ENCODE assay signal across 28 mouse cellular contexts in the genomic region with DNA sequence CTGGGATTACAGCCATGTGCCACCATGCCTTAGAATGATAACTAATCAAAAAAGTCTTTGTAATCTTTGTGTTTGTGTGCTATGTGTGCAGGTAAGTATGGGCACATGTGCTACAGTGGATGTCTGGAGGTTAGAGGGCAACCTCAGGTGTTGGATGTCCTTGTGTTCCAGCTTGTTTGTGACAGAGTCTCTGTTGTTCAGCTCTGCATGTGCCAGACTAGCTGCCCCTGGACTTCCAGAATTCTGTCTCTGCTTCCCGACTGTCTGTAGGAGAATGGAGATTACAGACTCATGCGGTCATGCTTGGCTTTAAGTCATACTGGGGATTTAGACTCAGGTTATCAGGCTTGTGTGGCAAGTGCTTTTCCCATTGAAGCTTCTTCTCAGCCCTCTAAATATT. TPM values are rescaled to one million over a fixed set of nuclear protein-coding genes. Genes with fewer than 3 reads are reported as not detected.
DNase-seq lines count a peak whose midpoint lies in the region; ATAC-seq lines count a peak whose summit lies in the region.
"Had no signal": no experiment of that assay in that cellular context is flagged by ENCODE, and none has a peak within 500 bp of the region (broad histone marks: within the 10 kb centered on the region; RNA-seq: fewer than 3 reads in every experiment).

No protein-coding gene starts in this region.

- H3K9ac ChIP-seq in heart, embryonic 16.5 days (ENCODE audit: low read length): no peak overlapping the region
- H3K9ac ChIP-seq: forebrain, embryonic 12.5 days; hindbrain, embryonic 15.5 days; limb, embryonic 15.5 days; neural tube, embryonic 15.5 days had no signal

- WGBS in heart, embryonic 16.5 days: 37% methylated on average over 2 of the region's 2 CpGs
- 85% methylated on average over 2 of the region's 2 CpGs for WGBS in limb, embryonic 10.5 days

- no peaks in the 10 kb centered on the region for H3K27me3 ChIP-seq in heart, embryonic 16.5 days (ENCODE audit: control insufficient read depth, insufficient read depth, low read length)
- no peaks in the 10 kb centered on the region for H3K27me3 ChIP-seq in limb, embryonic 10.5 days (ENCODE audit: low read depth, poor library complexity, severe bottlenecking)
- H3K27me3 ChIP-seq: forebrain, embryonic 12.5 days; hindbrain, embryonic 15.5 days; limb, embryonic 15.5 days; neural tube, embryonic 15.5 days had no signal

- peaks cover 9% of the 10 kb centered on the region for H3K4me1 ChIP-seq in heart, embryonic 16.5 days (ENCODE audit: control insufficient read depth, insufficient read depth, low read length)
- peaks cover 9% of the 10 kb centered on the region for H3K4me1 ChIP-seq in limb, embryonic 10.5 days
- H3K4me1 ChIP-seq: forebrain, embryonic 12.5 days; hindbrain, embryonic 15.5 days had no signal

- H3K27ac ChIP-seq in heart, embryonic 16.5 days (ENCODE audit: low read length): peak overlapping the region; percentile 41
- H3K27ac ChIP-seq in limb, embryonic 10.5 days: peak overlapping the region; percentile 30; the same call in 1 of the 2 replicates
- H3K27ac ChIP-seq: forebrain, embryonic 12.5 days; hindbrain, embryonic 15.5 days; layer of hippocampus, adult 2 months; limb, embryonic 15.5 days; neural tube, embryonic 15.5 days had no signal

- intact Hi-C loops in heart, postnatal 25 days (cut with DNase I): no loop called here
- intact Hi-C loops in heart, postnatal 36 days (cut with DNase I): no loop called here

- H3K9me3 ChIP-seq in heart, embryonic 16.5 days (replicated peaks; ENCODE audit: control insufficient read depth, low read length): no peaks in the 10 kb centered on the region; the same call in none of the 2 replicates
- H3K9me3 ChIP-seq in limb, embryonic 10.5 days (replicated peaks): no peaks in the 10 kb centered on the region
- H3K9me3 ChIP-seq: forebrain, embryonic 12.5 days; hindbrain, embryonic 15.5 days; limb, embryonic 15.5 days; neural tube, embryonic 15.5 days had no signal

- H3K4me3 ChIP-seq in heart, embryonic 16.5 days (ENCODE audit: low read length): no peak overlapping the region
- no peak overlapping the region for H3K4me3 ChIP-seq in limb, embryonic 10.5 days
- H3K4me3 ChIP-seq: forebrain, embryonic 12.5 days; hindbrain, embryonic 15.5 days; layer of hippocampus, adult 2 months; limb, embryonic 15.5 days; neural tube, embryonic 15.5 days had no signal

- H3K4me2 ChIP-seq in heart, embryonic 16.5 days (ENCODE audit: low read depth, low read length): no peak overlapping the region
- H3K4me2 ChIP-seq: forebrain, embryonic 12.5 days; hindbrain, embryonic 15.5 days; limb, embryonic 15.5 days; neural tube, embryonic 15.5 days had no signal

- DNase-seq in heart, adult 11 months: peak; percentile 68
- no peak for DNase-seq in heart, postnatal 25 days (ENCODE audit: low spot score)
- DNase-seq in heart, postnatal 36 days: no peak
- DNase-seq in R1 (ENCODE audit: low read depth, low spot score): peak; percentile 55
- no peak for DNase-seq in limb, embryonic 10.5 days (ENCODE audit: low spot score)
- no peak for DNase-seq in urinary bladder, adult 2 months (ENCODE audit: low spot score)
- DNase-seq in gastrocnemius, adult 18-20 months (ENCODE audit: low spot score): no peak
- DNase-seq: cerebellum, adult 9-11 months; kidney, adult 8-10 months; kidney, postnatal 14 days; right cerebral cortex, postnatal 25 days had no signal

- H3K36me3 ChIP-seq in heart, embryonic 16.5 days (ENCODE audit: control insufficient read depth, insufficient read depth): no peaks in the 10 kb centered on the region
- H3K36me3 ChIP-seq in limb, embryonic 10.5 days: no peaks in the 10 kb centered on the region
- H3K36me3 ChIP-seq: forebrain, embryonic 12.5 days had no signal

- no peak for ATAC-seq in heart, embryonic 16.5 days (replicated peaks; ENCODE audit: extremely low read depth, insufficient read depth, low FRiP score)
- ATAC-seq: midbrain, embryonic 16.5 days had no signal

RNA-seq across cellular contexts. Expression of gene Gm2a, which starts 16.4 kb away (rescaled TPM):
- 10 to 100 TPM; 10.6 to 10.9 TPM for total RNA-seq in heart, postnatal 25 days (2021)
- polyA plus RNA-seq in heart, embryonic 16.5 days (2015; fragmentation: Nextera tagmentation; extraction: Ambion mirVana): 36.7 and 38.5 TPM in 2 replicates
- 10 to 100 TPM; 10.8 to 11.8 TPM for total RNA-seq in heart, postnatal 36 days (2021)
- 4.5 and 7.2 TPM in 2 replicates for polyA plus RNA-seq in limb, embryonic 10.5 days (2016; fragmentation: Nextera tagmentation; extraction: Ambion mirVana)
- 47.0 and 62.2 TPM in 2 replicates for polyA plus RNA-seq in urinary bladder, adult 2 months (2012; rRNA removed)
- total RNA-seq in gastrocnemius, adult 18-20 months (2021): 1 to 10 TPM; 8.2 TPM

RNA-seq across cellular contexts. Expression of gene Ccdc69, which starts 36.4 kb away (rescaled TPM):
- total RNA-seq in heart, postnatal 25 days (2021): 10 to 100 TPM; 11.4 to 13.4 TPM
- polyA plus RNA-seq in heart, embryonic 16.5 days (2015; fragmentation: Nextera tagmentation; extraction: Ambion mirVana): 22.6 and 25.1 TPM in 2 replicates
- 1 to 10 TPM; 7.6 to 8.0 TPM for total RNA-seq in heart, postnatal 36 days (2021)
- polyA plus RNA-seq in limb, embryonic 10.5 days (2016; fragmentation: Nextera tagmentation; extraction: Ambion mirVana): 0.61 and 0.85 TPM in 2 replicates
- 29.0 and 33.3 TPM in 2 replicates for polyA plus RNA-seq in urinary bladder, adult 2 months (2012; rRNA removed)
- total RNA-seq in gastrocnemius, adult 18-20 months (2021): 1 to 10 TPM; 3.0 to 3.3 TPM

RNA-seq across cellular contexts. Expression of gene Slc36a3, which starts 37.2 kb away (rescaled TPM):
- not detected for total RNA-seq in heart, postnatal 25 days (2021)
- not detected in 2 replicates for polyA plus RNA-seq in heart, embryonic 16.5 days (2015; fragmentation: Nextera tagmentation; extraction: Ambion mirVana)
- total RNA-seq in heart, postnatal 36 days (2021): not detected
- not detected in 2 replicates for polyA plus RNA-seq in limb, embryonic 10.5 days (2016; fragmentation: Nextera tagmentation; extraction: Ambion mirVana)
- 0.06 TPM in 1 of 2 replicates, not detected in the other for polyA plus RNA-seq in urinary bladder, adult 2 months (2012; rRNA removed)
- total RNA-seq in gastrocnemius, adult 18-20 months (2021): not detected
- total RNA-seq: adrenal gland, adult 18-20 months; adrenal gland, postnatal 4 days; gastrocnemius, adult 8-10 months; granulocyte monocyte progenitor cell, adult 5-6 weeks; layer of hippocampus, adult 2 months; left cerebral cortex, postnatal 25 days; megakaryocyte-erythroid progenitor cell, adult 5-6 weeks had no signal
- polyA plus RNA-seq: cortical plate, adult 2 months; embryonic facial prominence, embryonic 11.5 days; forebrain, embryonic 12.5 days; hindbrain, embryonic 15.5 days; limb, embryonic 15.5 days; lung, postnatal 0 days; midbrain, embryonic 16.5 days; neural tube, embryonic 15.5 days; stomach, embryonic 16.5 days had no signal

Comparison
In these comparisons a context has a peak if more than half of its experiments do, and no peak if none do; other contexts are left out.
1. DNase-seq: peak in heart, adult 11 months (single experiment) and R1 (single experiment); none in heart, postnatal 25 days (single experiment), heart, postnatal 36 days (0 of 2), limb, embryonic 10.5 days (single experiment), urinary bladder, adult 2 months (single experiment) and gastrocnemius, adult 18-20 months (single experiment).